Mouse (Mus musculus): ENCODE measurements around the gene Hsp90ab1.
A peak's percentile ranks its signal among the peaks of the same experiment; 100 is the strongest.

Hsp90ab1 gene

GRCm38 (mm10) chr17:45578242-45578641 lies 5.2 kb upstream of the Hsp90ab1 start:
- DNase-seq = no peak

GRCm38 (mm10) chr17:45575123-45575897 lies 2.2 kb upstream of the Hsp90ab1 start:
- DNase-seq = no peak

DNA sequence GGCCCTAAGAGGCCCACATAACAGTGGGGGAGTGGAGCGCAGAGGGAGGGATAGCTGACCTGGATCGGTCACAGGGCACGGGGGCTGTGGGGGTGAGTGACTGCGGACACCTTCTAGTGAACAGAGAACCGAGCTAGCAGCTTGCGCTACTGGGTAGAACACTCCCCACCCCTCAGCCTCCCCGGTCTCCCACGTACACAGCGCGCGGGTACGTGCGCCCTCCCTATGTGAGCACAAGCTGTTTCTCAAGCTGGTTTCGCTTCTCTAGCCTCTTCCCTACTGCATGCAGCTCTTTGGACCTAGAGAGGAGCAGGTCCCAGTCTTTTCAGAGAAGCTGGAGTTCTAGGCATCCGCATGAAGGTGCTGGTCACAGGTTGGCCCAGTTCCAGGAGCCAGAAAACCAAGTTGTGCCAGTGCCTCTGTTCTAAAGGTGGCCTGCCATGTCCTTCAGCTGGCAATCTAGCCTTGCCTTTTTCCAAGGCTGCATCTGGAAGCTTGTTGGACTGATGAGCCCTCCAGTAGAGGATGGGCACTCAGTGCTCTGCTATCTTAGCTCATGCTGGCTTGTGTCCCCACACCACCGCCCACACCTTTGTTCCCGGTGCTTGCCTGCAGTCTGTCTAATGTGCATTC lies 1.2 kb upstream of the Hsp90ab1 start:
- DNase-seq = peak; percentile 75

- DNase-seq = peak; percentile 99
Measured at GRCm38 (mm10) chr17:45573780-45574123, 681 bp upstream of the Hsp90ab1 start.

DNA sequence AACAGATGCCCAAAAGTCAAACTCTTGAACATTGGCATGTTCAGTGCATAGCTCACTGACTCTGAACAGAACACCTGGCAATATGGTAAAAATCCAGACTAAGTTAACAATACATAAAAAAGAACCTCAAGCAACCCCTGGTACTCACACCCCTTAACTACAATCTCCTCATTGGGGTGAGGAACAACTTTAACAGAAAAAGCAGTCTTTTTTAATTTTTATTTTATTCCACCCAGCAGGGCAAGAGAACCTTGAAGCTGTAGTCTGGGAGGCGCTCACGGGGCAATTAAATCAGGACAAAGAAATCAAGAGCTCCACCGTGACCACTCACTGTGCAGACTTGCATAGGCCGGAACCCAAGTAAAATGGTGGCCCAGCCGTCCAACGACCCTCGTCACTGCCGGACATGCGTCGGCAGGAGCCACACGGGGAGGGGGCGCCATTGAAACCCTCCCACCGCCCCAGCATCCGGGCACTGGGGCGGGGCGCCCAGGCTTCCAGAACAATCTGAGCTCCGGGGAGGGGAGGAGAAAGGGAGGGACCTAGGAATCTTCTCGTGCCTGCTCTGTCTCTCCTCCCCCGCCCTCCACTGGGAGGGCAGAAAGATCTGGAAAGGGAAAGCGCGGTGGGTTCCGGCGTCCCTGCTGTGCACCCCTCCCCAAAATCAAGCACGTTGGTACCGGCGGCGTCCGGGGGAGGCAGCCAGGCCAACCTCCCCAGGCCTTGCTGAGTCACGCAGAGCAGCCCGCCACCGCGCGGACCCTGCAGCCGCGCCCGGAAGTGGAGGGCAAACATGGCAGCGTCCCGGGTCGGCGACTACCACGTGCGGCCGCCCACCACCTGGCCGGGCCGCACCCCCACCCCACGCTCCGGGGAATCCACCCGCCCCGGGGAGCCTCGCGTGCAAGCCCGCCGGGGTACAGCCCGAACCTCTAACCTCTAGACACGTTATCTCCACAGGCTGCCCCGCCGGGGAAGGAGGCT lies 676 bp downstream of the Hsp90ab1 start:
- DNase-seq = peak; percentile 95

DNA sequence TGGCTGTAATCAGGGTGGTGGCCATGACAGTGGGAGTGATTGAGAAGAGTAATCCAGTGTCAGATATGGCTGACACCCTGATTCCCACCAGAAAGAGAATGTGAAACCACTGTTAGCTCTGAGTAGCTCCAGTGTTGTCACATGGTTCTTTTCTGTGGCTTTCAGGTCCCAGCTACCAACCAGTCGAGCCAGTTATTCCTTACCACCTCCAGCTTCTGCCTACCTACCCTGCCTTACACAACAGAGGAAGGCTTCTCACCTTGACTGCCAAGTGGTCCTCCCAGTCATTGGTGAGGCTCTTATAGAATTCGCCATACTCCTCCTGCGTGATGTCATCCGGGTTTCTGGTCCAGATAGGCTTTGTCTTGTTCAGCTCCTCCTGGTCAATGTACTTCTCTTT lies 3.1 kb downstream of the Hsp90ab1 start:
- DNase-seq = no peak

DNA sequence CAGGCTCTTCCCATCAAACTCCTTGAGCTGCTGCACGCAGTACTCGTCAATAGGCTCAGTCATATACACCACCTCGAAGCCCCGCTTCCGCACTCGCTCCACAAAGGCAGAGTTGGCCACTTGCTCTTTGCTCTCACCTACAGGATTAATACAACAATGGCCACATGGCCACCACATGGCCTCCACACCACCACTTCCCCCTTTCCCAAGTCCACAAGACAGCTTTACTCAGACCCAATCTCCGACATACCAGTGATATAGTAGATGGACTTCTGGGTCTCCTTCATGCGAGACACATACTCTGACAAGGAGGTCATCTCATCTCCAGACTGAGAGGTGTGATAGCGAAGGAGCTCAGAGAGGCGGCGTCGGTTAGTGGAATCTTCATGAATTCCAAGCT lies 4.1 kb downstream of the Hsp90ab1 start:
- DNase-seq = no peak

- no peak for DNase-seq
Measured at GRCm38 (mm10) chr17:45567162-45567601, 5.9 kb downstream of the Hsp90ab1 start.

DNA sequence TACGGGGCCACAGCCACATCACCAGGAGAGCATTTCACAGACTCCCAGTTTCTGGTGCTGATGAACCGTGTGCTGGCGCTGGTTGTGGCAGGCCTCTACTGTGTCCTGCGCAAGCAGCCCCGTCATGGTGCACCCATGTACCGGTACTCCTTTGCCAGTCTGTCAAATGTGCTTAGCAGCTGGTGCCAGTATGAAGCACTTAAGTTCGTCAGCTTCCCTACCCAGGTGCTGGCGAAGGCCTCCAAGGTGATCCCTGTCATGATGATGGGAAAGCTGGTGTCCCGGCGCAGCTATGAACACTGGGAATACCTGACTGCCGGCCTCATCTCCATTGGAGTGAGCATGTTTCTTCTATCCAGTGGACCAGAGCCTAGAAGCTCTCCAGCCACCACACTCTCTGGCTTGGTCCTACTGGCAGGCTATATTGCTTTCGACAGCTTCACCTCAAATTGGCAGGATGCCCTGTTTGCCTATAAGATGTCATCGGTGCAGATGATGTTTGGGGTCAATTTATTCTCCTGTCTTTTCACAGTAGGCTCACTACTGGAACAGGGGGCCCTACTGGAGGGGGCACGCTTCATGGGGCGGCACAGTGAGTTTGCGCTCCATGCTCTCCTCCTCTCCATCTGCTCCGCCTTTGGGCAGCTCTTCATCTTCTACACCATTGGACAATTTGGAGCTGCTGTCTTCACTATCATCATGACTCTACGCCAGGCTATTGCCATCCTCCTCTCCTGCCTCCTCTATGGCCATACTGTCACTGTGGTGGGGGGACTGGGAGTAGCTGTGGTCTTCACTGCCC lies 6.5 kb downstream of the Hsp90ab1 start:
- DNase-seq = no peak

DNA sequence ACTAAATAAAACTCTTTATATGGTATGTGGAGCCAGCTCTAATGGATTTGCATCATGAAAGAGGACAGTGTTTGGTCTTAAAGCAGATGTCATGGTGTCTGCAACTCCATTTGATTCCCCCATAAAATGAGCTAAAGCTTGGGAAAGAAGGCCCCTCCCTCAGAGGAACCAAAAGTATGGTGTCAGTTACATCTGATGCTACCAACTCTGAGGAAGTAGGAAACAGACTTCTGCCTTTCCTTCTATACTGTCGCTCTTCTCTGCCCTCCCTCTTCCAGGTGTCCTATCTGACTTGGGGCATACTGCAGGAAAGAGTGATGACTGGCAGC lies 7.1 kb downstream of the Hsp90ab1 start:
- no peak for DNase-seq

DNA sequence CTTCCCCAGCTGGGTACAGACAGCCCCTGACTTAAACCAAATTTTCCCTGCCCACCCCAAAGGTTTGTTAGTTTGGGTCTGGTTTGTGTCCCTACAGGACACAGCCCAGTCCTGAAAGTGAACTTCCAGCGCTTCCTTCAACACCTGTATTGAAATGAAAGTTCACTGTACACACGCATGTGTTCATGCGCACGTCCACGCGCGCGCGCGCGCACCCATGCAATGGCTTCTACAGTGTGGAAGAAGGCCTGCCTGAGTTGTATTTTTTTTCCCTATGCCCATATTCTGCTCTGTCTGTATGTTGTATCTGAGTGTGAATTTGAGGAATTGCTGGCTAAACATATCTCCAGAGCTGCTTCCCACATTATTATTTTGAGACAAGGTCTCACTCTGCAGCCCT lies 8.0 kb downstream of the Hsp90ab1 start:
- DNase-seq = no peak

- no peak for DNase-seq
Measured at GRCm38 (mm10) chr17:45564531-45565084, 8.5 kb downstream of the Hsp90ab1 start.

DNA sequence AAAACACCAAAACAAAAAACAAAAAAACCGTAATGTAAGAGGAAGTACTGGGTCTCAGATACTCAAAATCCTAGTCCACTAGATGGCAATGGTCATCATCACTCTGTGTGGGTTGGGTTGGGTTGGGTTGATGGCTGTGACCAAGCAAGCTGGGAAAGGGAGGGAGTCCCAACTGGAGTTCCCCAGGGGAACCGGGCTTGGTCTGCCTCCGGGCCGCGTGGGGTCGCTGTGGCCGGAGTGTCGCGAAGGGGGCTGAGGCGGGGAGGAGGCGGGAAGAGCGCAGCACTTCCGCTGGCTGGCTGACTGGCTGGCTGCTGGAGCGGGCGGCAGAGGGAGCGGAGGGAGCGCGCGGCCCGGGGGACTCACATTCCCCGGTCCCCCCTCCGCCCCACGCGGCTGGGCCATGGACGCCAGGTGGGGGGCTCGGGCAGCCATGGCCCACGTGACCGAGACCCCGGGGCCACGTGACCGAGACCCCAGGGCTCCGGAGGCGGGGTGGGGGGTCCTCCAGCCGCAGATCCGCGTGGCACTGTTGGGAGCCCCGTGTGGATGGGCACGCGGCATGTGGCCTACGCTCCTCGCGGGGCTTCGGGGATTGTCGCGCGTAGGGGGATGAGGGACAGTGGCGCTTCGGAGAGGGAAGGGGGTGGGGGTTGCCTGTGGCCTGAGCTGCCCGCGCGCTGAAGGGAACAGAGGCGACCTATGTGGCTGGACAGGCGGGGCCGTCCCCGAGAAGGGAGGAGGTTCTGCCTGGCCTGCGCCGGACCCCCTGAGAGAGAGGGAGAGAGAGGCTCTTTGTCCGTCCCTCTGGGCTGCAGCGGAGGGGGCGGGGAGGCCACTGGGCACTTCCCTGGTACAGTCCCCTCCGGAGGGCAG lies 9.2 kb downstream of the Hsp90ab1 start, which contains the start of gene Slc35b2:
Gene Slc35b2 (plus strand): TSS at position 220 of the 876 bp plus-strand sequence.
- peak; percentile 97 for DNase-seq

DNA sequence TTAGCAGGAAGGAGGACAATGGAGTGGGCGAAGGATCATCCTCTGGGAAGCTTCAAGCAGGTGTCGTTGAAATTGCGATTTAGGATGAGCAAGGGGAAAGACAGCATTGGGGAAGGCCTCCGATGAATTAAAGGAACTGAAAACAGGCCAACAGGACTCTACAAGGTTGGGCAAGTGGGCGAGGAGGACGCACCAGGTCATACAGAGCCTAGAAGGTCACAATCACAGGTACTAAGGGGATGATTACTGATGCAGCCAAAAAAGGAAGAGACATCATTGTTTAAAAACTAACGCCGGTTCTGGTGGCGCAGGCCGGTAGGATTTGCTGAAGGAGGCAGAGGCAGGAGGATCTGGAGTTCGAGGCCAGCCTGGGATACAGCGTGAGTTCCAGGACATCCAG lies 9.9 kb downstream of the Hsp90ab1 start:
- DNase-seq = no peak

DNA sequence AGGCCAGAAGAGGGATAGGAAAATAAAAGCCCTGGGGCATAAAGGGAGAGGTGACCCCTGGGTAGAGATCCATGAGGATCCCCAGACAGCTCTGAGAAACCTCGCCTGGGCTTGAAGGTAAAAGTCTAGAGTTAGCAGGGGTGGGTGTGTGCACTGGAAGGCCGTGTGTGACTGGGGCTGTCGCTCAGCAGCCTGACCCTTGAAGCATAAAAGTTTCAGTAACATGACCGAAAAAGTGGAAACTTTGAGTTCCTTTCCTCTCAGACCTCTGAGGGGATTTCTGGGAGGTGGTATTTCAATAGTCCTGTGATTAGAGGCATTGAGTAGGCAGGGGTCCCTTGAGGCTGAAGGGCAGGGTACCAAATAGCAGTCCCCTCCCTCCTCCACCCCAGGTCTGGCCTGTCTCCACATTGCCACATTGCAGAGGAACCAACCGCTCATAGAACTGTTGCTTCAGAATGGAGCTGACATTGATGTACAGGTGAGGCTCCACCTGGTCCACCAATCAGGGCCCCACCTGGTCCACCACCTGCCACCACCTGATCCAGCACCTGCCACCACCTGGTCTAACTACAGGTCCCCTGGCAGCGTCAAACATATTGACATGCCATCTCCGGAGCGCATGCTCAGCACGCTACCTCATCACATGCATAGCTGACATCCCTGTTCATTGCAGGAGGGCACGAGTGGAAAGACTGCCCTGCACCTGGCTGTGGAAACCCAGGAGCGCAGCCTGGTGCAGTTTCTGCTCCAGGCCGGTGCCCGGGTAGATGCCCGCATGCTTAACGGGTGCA lies 13.1 kb downstream of the Hsp90ab1 start:
- no peak for DNase-seq

DNA sequence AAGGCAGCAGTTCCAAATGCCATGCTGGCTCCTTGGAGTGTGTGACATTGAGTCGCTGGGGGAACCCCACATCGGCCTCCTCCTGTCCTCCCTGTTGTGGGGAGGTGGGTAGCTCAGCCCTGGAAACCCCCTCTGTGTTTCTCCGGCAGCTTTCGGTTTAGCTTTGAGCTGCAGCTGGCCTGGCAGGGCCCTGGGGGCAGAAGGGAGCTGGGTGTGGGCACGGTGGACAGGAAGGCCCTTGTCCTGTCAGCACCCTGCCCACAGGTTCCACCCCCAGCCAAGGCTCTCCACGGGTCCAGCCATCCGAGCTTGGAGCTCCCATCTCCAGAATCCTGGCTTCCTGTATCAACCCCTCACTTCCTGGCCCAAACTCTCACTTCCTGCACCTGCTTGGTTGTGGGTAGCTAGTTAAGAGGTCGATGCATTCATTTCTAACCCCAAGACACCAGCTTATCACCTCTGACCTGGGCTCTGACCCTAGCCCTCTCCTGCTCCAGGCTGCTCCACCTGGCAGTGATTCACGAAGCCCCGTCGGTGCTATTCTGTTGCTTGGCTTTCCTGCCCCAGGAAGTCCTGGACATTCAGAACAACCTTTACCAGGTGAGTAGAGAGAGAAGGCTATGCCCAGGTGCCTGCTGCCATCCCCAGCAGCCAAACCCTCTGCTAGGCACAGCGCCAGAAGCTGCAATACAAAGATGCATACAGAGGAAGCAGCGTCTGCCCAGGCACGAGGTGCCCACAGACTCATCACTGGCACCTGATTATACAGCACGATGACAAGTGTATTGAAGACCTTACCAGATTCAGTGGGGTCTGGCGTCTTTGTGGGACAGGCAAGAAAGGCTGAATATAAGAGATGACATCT lies 14.8 kb downstream of the Hsp90ab1 start:
- no peak for DNase-seq

DNA sequence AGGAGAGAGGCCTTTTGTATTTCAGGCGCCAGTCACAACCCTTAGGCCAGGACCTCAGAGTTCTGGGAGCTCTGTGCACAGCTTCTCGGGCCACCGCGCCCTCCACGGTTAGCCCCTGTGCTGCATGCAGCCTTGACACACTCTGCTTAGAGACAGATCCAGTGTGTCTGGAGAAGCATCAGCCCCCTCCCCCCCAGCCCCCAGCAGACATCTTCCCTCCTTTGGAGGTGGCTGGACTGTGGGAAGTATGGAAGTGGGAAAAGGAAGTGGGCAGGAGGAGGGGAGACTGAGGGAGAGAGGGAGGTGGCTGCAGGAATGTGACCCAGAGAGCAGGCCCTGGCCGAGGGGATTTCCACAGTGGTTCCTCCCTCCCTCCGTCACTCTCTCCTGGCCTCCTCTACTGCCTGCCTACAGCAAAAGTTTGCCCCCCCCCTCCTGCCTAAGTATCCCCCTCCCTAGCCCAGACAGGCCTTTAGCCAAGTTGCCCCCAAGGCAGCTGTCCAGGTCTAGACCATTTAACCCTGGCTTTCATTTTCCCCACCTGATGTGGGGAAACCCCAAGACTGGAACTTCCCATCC lies 15.7 kb downstream of the Hsp90ab1 start:
- DNase-seq = no peak

GRCm38 (mm10) chr17:45556514-45557245 lies 16.4 kb downstream of the Hsp90ab1 start:
- no peak for DNase-seq

Data from lung, postnatal 10 days (tissue).